In the genomic region with DNA sequence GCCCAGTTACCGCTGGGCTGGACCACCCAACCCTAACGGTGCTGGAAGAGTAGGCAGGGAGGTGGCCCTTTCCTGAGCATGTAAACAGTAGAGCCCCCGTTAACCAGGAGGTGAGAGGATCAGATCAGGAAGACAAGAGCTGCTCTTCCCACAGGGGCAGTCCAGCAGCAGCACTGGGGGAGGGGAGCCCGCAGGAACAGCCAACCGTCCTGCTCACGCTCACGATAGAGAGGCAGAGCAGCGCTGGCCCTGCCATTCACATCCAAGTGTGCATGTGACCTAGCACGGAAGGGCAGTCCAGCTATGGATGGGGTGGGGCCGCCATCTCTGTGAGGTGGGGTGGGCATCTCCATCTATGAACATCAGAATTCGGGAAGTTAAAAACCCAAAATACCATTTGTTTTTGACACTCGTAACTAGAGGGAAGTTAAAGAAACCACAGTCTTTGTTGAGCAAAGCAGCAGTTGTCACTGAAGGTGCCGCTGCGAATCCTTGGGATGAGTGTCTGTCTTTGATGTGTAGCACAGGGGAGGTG, we compare ENCODE assay signal across 9 mouse cellular contexts. TPM values are rescaled to one million over a fixed set of nuclear protein-coding genes. Genes with fewer than 3 reads are reported as not detected.
DNase-seq lines count a peak whose midpoint lies in the region; TF ChIP-seq lines count a peak whose summit lies in the region.
"Had no signal": no experiment of that assay in that cellular context is flagged by ENCODE, and none has a peak within 500 bp of the region (broad histone marks: within the 10 kb centered on the region; RNA-seq: fewer than 3 reads in every experiment).

No protein-coding gene starts in this region.

- H3K9me3 ChIP-seq in heart, embryonic 10.5 days: no peaks in the 10 kb centered on the region

- H3K27ac ChIP-seq in heart, embryonic 10.5 days: no peak overlapping the region
- H3K27ac ChIP-seq in brown adipose tissue, adult 24 weeks (replicated peaks; ENCODE audit: low read depth, low read length): peak overlapping the region; percentile 66

- DNase-seq in heart, adult 8-10 months (ENCODE audit: low spot score): peak; percentile 44
- DNase-seq in heart, embryonic 10.5 days (ENCODE audit: low spot score): no peak
- no peak for DNase-seq in lung, adult 2 months
- DNase-seq in splenic B cell, adult 2 months (ENCODE audit: low read depth, low spot score): peak; percentile 77
- no peak for DNase-seq in left cerebral cortex, adult 8-10 months (ENCODE audit: low spot score in 2 of 2)
- DNase-seq in neural tube, embryonic 10.5 days (ENCODE audit: extremely low spot score, low spot score): no peak
- no peak for DNase-seq in layer of hippocampus, adult 11-12 months (ENCODE audit: low spot score)

- peaks cover 36% of the 10 kb centered on the region for H3K36me3 ChIP-seq in heart, embryonic 10.5 days
- H3K36me3 ChIP-seq in splenic B cell, adult 2 months (ENCODE audit: control insufficient read depth, insufficient read depth, low read length, poor library complexity, severe bottlenecking): no peaks in the 10 kb centered on the region; the same call in 1 of the 2 replicates

- TF ChIP-seq POLR2A in lung, adult 2 months (IDR thresholded peaks at IDR 0.05; ENCODE audit: borderline replicate concordance, extremely low read depth, low read depth, low read length): 0 out of 2 replicates have a peak, but pooled peaks have one; percentile 19

- peaks cover 45% of the 10 kb centered on the region for H3K4me1 ChIP-seq in heart, embryonic 10.5 days
- no peaks in the 10 kb centered on the region for H3K4me1 ChIP-seq in brown adipose tissue, adult 24 weeks (ENCODE audit: control insufficient read depth, insufficient read depth, insufficient read length, low read length)
- no peaks in the 10 kb centered on the region for H3K4me1 ChIP-seq in lung, adult 2 months (ENCODE audit: control insufficient read depth, insufficient read depth, low read length)

- no peaks in the 10 kb centered on the region for H3K27me3 ChIP-seq in heart, embryonic 10.5 days (ENCODE audit: insufficient read depth, poor library complexity, severe bottlenecking)
- H3K27me3 ChIP-seq in splenic B cell, adult 2 months (ENCODE audit: control insufficient read depth, insufficient read depth, low read length, poor library complexity, severe bottlenecking): no peaks in the 10 kb centered on the region

- 78% methylated on average over 14 of the region's 14 CpGs for WGBS in heart, embryonic 10.5 days
- 64% methylated on average over 14 of the region's 14 CpGs for WGBS in lung, adult 2 months

- H3K4me3 ChIP-seq in heart, embryonic 10.5 days: no peak overlapping the region
- no peak overlapping the region for H3K4me3 ChIP-seq in brown adipose tissue, adult 24 weeks (ENCODE audit: insufficient read depth, low read depth, low read length)
- no peak overlapping the region for H3K4me3 ChIP-seq in lung, adult 2 months (replicated peaks; ENCODE audit: extremely low read depth, low read depth, low read length)

- no peak for TF ChIP-seq CTCF in lung, adult 2 months (IDR thresholded peaks at IDR 0.05; ENCODE audit: insufficient read depth, low read length)

RNA-seq across cellular contexts. Expression of gene Timm8a2, which starts 21.0 kb away (rescaled TPM):
- not detected for total RNA-seq in heart, adult 8-10 months (2022)
- polyA plus RNA-seq in heart, embryonic 10.5 days (2016; fragmentation: Nextera tagmentation; extraction: Ambion mirVana): not detected in 2 replicates
- not detected in 2 replicates for polyA plus RNA-seq in brown adipose tissue, adult 24 weeks (2012; ENCODE audit: insufficient read depth, insufficient read length, missing spikeins)
- not detected in 2 replicates for polyA plus RNA-seq in lung, adult 2 months (2012; rRNA removed)
- total RNA-seq in left cerebral cortex, adult 8-10 months (2022): under 1 TPM in 1 of 4 experiments, not detected in 3; 0.44 TPM
- polyA plus RNA-seq: embryonic facial prominence, embryonic 11.5 days had no signal

RNA-seq across cellular contexts. Expression of gene Gpr183, which starts 48.5 kb away (rescaled TPM):
- total RNA-seq in heart, adult 8-10 months (2022): 1 to 10 TPM in 3 of 4 experiments, under 1 TPM in 1; 0.87 to 1.7 (median 1.1) TPM
- polyA plus RNA-seq in heart, embryonic 10.5 days (2016; fragmentation: Nextera tagmentation; extraction: Ambion mirVana): 1.6 and 2.3 TPM in 2 replicates
- polyA plus RNA-seq in brown adipose tissue, adult 24 weeks (2012; ENCODE audit: insufficient read depth, insufficient read length, missing spikeins): 1.3 TPM in 2 replicates
- 2.3 and 3.1 TPM in 2 replicates for polyA plus RNA-seq in lung, adult 2 months (2012; rRNA removed)
- 1 to 10 TPM in 2 of 4 experiments, under 1 TPM in 2; 0.44 to 2.6 (median 1.2) TPM for total RNA-seq in left cerebral cortex, adult 8-10 months (2022)

Comparison
In these comparisons a context has a peak if more than half of its experiments do, and no peak if none do; other contexts are left out.
1. DNase-seq: peak in heart, adult 8-10 months (single experiment) and splenic B cell, adult 2 months (single experiment); none in heart, embryonic 10.5 days (single experiment), lung, adult 2 months (single experiment), left cerebral cortex, adult 8-10 months (0 of 2), neural tube, embryonic 10.5 days (single experiment) and layer of hippocampus, adult 11-12 months (single experiment).